Mouse (Mus musculus): ENCODE data around the gene Hoxd1.

DNA sequence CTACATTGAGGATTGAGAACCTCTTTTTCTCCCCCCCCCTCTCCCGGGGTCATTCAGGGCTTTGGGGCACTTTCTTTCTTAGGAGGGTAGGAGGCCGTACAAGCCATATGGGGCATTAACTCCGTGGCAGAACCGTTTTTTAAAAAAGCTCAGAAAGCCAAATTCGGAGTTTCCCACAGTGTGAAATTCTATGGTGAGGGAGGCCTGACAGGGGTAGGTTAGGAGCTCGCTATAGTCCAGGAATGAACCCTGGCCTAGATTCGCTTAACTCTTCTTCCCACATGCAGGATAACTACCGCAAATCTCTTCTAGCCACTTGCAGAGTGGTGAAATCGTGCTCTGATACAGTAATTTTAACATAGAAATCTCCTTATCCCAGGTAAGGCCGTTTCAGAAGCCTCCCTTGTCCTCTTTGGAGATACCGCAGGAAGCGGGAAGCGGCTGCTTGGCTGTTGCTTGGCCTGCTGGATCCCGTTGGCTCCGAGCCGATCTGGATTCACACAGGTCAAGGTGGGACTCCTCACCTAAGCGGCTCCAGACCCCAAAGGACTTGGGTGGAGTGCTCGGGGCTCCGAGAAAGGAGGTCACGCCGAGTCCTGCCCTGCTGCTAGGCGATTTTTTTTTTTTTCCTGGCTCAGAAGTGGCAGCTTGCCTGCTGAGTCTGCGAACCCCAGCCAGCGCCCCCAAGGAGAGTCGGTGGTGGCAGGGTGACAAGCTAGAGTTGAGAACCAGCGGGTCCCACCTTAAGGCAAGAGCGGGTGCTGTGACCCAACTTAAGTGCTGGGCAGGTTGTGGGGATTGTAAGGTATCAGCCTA, 27.6 kb upstream of the Hoxd1 start:
- TF ChIP-seq CTCF (IDR thresholded peaks at IDR 0.05; ENCODE audit: low read depth) (no peak), EP300 (IDR thresholded peaks at IDR 0.05; ENCODE audit: low read depth) (no peak)
